Mouse (Mus musculus): ENCODE data around the gene Acad10.

DNA sequence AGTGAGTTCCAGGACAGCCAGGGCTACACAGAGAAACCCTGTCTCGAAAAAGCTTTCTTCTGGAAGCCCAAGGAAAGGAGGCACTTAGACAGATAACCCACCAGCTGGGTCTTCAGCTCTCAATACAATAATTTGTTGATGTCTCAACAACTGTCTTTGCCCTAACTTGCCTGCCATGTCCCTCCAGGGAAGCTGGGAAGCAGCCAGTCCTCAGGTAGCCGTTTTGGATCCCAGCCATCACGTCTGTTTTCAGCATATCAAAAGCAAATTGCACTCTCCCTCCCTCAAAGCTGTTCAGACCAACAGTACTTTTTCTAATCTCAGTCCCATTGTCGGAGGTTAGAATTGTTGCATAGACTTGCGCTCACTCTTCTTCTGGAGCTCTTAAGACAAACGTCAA lies 3.8 kb upstream of the Acad10 start:
- TF ChIP-seq POLR2A (IDR thresholded peaks at IDR 0.05; ENCODE audit: low read depth, low read length) (no peak), CTCF (IDR thresholded peaks at IDR 0.05; ENCODE audit: extremely low read depth, insufficient read length, insufficient replicate concordance, low read depth, low read length) (no peak)
